Mouse (Mus musculus) kidney, embryonic 16.5 days (tissue): ENCODE results near the gene Atp6v0a2. TPM values are rescaled to one million over a fixed set of nuclear protein-coding genes. Genes with fewer than 3 reads are reported as not detected.

Experiments
- ATAC-seq: fragments of 200-750 bp; cut with Nextera tagmentation; 2 replicates; pipeline ENCODE4 v1.8.0; 2017; ENCODE audit warnings: moderate TSS enrichment; ENCODE audit not compliant: low FRiP score, low TSS enrichment
- H3K27ac ChIP-seq: fragments of 300-500 bp; sonication (generic); 2 replicates; pipeline ENCODE4 v1.5.1; 2014; ENCODE audit warnings: low read length
- H3K27me3 ChIP-seq: fragments of 300-500 bp; sonication (generic); 2 replicates; pipeline ENCODE4 v1.6.1; 2014; ENCODE audit warnings: low read length, control low read depth, mixed read lengths; ENCODE audit not compliant: insufficient read depth
- H3K36me3 ChIP-seq: fragments of 300-500 bp; sonication (generic); 2 replicates; pipeline ENCODE4 v1.6.1; 2014; ENCODE audit warnings: low read length, control low read depth, mixed read lengths; ENCODE audit not compliant: insufficient read depth
- H3K4me1 ChIP-seq: fragments of 300-500 bp; sonication (generic); 2 replicates; pipeline ENCODE4 v1.6.1; 2014; ENCODE audit warnings: low read length, control low read depth, mixed read lengths; ENCODE audit not compliant: insufficient read depth
- H3K4me2 ChIP-seq: fragments of 300-500 bp; sonication (generic); replicated peaks from 2 replicates; pipeline ENCODE4 v1.6.1; 2014; ENCODE audit warnings: low read depth, low read length
- H3K4me3 ChIP-seq: fragments of 300-500 bp; sonication (generic); 2 replicates; pipeline ENCODE4 v1.5.1; 2014; ENCODE audit warnings: mild to moderate bottlenecking, low read length
- H3K9ac ChIP-seq: fragments of 300-500 bp; sonication (generic); replicated peaks from 2 replicates; pipeline ENCODE4 v1.6.1; 2014; ENCODE audit warnings: low read length
- H3K9me3 ChIP-seq: fragments of 300-500 bp; sonication (generic); 2 replicates; pipeline ENCODE4 v1.6.1; 2016; ENCODE audit warnings: low read length, control low read depth
- WGBS: fragments of 180-500 bp; shearing (Covaris S2); extraction: QIAGEN DNeasy Blood & Tissue Kit; methylation state at CpG from one replicate; pipeline ENCODE4 v1.1.7; 2014; 5-methylcytosine and 5-hydroxymethylcytosine counted together
- polyA plus RNA-seq: library from polyadenylated mRNA; unstranded; fragments of >200 nt; fragmentation: Nextera tagmentation; extraction: Ambion mirVana; gene quantifications from 2 replicates; pipeline ENCODE4 v1.2.1, GENCODE M21; 2015

Atp6v0a2 gene
- polyA plus RNA-seq, 1 experiment from 2014 or later, result 47.1 TPM

DNA sequence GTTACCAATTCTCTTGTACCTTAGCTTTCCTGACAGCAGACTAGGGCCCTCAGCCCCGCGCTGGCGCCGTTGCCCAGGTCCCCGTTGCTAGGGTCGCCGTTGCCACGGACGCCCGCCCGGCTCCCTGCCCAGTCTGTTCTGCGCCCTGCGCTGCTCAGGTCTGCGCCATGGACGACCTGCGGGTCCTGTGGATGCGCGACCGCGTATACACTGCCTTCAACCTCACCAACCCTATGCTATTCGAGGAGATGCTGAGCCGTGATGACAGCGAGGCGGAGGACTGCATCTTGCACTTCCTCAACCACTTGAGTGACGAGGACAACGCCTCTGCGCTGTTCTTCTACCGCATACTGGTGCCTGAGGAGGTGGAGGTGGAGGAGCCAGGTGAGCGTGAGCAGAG, 96.6 kb downstream of the Atp6v0a2 start, which contains the start of gene Dnah10:
TSS of gene Dnah10 (plus strand) at position 89 of the 400 bp plus-strand sequence.
- H3K9me3 ChIP-seq, result no peaks in the 10 kb centered on the region

DNA sequence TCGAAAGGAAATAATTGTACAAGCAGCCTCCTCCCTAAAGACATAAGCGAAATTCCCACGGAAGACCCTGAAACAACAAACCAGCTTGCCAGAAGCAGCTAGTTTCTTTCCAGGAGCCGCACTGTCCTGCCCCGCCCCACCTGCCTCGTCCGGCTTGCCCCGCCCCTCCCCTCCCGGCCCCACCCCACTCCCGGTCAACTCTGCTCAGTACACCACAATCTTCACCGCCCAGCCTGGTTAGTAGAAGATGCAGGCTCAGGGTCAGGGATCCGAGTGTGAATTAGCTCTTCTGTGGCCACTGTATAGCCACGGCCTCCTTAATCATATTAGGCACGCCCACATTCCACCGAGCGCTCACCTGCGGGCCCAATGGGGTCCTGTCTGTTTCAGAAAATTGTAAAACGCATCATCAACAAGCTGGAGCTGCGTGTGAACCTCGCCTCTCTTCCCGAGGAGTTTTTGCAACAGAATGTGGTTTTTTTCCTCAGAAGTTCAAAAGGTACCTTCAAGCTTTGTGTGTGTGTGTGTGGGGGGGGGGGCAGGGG, 101.4 kb downstream of the Atp6v0a2 start:
- Histone ChIP-seq H3K9ac (0 out of 2 replicates have a peak overlapping the region, but pooled peaks have one; percentile 41), H3K27ac (no peak overlapping the region), H3K4me3 (peak overlapping the region; percentile 45), H3K36me3 (no peaks in the 10 kb centered on the region), H3K27me3 (no peaks in the 10 kb centered on the region), H3K4me2 (peak overlapping the region; percentile 64), H3K4me1 (peaks cover 6% of the 10 kb centered on the region), H3K9me3 (no peaks in the 10 kb centered on the region)
- 7% methylated on average over 19 of the region's 21 CpGs for WGBS
- ATAC-seq, result 0 out of 2 replicates have a peak, but pooled peaks have one; percentile 49

More for the DNA sequence above, 96.6 kb downstream of the Atp6v0a2 start, which contains the start of gene Dnah10:
- Histone ChIP-seq H3K27ac (no peak within 1 kb of the TSS), H3K4me3 (no peak within 1 kb of the TSS), H3K27me3 (no peaks in the 10 kb centered on the region), H3K9ac (no peak within 1 kb of the TSS), H3K36me3 (peaks cover 24% of the 10 kb centered on the region), H3K4me2 (0 out of 2 replicates have a peak within 1 kb of the TSS, but pooled peaks have one; percentile 12), H3K4me1 (peaks cover 6% of the 10 kb centered on the region)
- ATAC-seq, result peak; percentile 68; the same call in 1 of the 2 replicates
- 11% methylated on average over 29 of the region's 29 CpGs for WGBS

DNA sequence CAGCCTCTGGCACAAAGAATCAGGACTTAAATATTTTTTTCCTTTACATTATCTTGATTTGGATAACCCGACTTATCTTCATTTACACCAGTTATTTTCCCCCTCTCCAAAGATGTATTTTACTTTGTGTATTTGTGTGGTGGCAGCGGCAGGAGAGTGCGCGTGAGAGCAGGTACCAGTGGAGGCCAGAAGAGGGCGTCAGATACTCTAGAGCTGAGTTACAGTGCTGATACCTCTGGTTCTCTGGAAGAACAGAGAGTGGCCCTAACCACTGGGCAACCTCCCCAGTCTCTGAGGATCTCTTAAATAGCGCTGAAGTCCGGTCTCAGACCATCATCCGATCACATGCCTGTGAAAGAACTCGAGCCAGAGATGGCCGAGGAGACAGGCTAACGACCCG, 105.6 kb downstream of the Atp6v0a2 start:
- Histone ChIP-seq H3K4me1 (peaks cover 6% of the 10 kb centered on the region; the same call in 1 of the 2 replicates), H3K27ac (no peak overlapping the region), H3K27me3 (no peaks in the 10 kb centered on the region), H3K4me2 (no peak overlapping the region), H3K9me3 (no peaks in the 10 kb centered on the region), H3K9ac (no peak overlapping the region), H3K4me3 (no peak overlapping the region), H3K36me3 (no peaks in the 10 kb centered on the region)
- WGBS, result 86% methylated on average over 12 of the region's 12 CpGs
- no peak for ATAC-seq

DNA sequence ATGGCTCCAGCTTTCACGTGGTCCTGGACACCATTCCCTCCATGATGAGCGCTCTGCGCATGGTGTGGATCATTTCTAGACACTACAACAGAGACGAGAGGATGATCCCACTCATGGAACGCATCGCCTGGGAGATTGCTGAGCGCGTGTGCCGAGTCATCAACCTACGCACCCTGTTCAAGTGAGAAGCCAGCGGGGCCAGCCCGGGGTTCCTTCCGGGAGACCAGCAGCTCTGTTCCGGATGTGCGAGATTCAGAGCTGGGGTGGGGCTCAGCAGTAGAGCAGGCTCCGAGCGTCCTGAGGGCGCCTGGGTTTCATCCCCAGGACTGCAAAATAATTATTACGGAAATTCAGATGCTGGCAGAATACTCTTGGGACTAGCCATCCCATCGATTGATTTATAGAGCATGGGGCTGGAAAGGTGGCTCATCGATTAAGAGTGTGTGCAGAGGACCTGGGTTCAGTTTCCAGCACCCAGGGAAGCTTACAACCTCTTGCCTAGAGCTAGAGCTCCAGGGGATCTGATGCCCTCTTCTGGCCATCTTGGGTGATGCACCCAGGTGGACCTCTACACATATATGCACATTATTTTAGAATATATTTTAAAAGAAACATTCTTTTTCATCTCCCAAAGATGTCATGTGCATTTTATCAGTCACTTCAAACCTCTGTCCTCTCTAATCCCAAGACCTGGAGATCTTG, 113.7 kb downstream of the Atp6v0a2 start:
- H3K27ac ChIP-seq, result no peak overlapping the region
- H3K4me3 ChIP-seq, result no peak overlapping the region
- peaks cover 6% of the 10 kb centered on the region for H3K9me3 ChIP-seq
- no peak for ATAC-seq
- WGBS, result 95% methylated on average over 21 of the region's 21 CpGs
- H3K4me1 ChIP-seq, result no peaks in the 10 kb centered on the region
- H3K36me3 ChIP-seq, result peaks cover 6% of the 10 kb centered on the region; the same call in 1 of the 2 replicates
- H3K27me3 ChIP-seq, result no peaks in the 10 kb centered on the region
- no peak overlapping the region for H3K9ac ChIP-seq
- no peak overlapping the region for H3K4me2 ChIP-seq

DNA sequence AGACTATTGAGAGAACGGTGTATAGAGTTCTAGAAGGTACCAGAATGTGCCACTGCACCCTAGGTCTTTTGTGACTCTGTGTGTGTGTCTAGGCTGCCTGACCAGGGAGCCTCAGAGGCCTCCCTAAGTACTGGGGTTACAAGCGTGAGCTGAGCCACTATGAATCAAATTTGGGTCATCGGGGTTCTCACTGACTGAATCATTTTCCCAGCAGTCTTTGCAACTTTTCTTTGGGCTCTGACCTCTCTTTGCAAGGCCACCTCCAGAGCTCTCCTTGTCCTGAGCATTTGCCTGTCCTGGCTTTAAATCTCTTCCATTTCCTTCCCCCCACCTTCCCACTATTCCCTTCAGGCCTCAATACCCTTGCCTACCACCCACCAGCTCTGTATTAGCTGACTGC, 115.5 kb downstream of the Atp6v0a2 start:
- Histone ChIP-seq H3K36me3 (peaks cover 6% of the 10 kb centered on the region; the same call in 1 of the 2 replicates), H3K4me1 (no peaks in the 10 kb centered on the region), H3K27me3 (no peaks in the 10 kb centered on the region), H3K9ac (no peak overlapping the region), H3K4me3 (no peak overlapping the region), H3K4me2 (no peak overlapping the region), H3K27ac (no peak overlapping the region), H3K9me3 (peaks cover 6% of the 10 kb centered on the region)
- ATAC-seq, result no peak
- WGBS, result 80% methylated on average over 3 of the region's 3 CpGs

DNA sequence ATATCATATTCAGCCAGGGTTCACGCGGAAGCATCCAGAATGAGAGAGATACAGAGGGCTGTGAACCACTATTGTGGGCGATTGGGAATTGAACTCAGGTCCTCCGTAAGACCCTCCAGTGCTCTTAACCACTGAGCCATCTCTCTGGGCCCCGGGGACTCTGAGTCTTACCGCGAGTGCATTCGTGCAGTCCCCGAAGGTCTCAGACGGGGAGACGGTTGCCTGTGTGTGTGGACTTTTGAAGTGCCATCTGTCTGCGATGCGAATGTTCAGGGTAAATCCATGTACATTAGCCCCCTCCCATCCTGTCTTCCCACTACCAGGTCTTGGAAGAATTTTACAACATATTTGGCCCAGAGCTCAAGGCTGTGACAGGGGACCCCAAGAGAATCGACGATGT, 117.8 kb downstream of the Atp6v0a2 start:
- no peaks in the 10 kb centered on the region for H3K4me1 ChIP-seq
- H3K9ac ChIP-seq, result no peak overlapping the region
- peaks cover 3% of the 10 kb centered on the region; the same call in 1 of the 2 replicates for H3K36me3 ChIP-seq
- no peaks in the 10 kb centered on the region for H3K27me3 ChIP-seq
- no peak overlapping the region for H3K4me3 ChIP-seq
- ATAC-seq, result no peak
- no peak overlapping the region for H3K27ac ChIP-seq
- WGBS, result 92% methylated on average over 15 of the region's 15 CpGs
- peaks cover 6% of the 10 kb centered on the region for H3K9me3 ChIP-seq
- H3K4me2 ChIP-seq, result no peak overlapping the region

DNA sequence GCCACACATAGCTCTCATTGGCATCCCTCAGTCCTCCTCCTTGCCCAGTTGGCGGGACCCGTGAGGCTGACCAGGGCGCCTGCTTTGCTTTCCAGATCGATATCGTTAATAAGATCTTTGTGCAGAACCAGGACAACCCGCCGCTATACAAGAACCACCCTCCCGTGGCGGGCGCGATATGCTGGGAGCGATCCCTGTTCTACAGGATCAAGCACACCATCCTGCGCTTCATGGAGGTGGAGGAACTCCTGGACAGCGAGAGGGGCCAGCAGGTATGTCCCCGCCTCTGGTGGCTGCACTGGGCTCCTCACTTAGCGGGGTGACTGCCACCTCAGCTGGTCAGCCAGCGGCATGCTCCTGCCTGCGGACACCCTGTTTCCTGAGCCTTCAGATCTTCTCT, 119.9 kb downstream of the Atp6v0a2 start:
- ATAC-seq, result no peak
- no peaks in the 10 kb centered on the region for H3K9me3 ChIP-seq
- no peak overlapping the region for H3K27ac ChIP-seq
- H3K4me3 ChIP-seq, result no peak overlapping the region
- H3K9ac ChIP-seq, result no peak overlapping the region
- 89% methylated on average over 18 of the region's 18 CpGs for WGBS
- no peaks in the 10 kb centered on the region for H3K27me3 ChIP-seq
- no peak overlapping the region for H3K4me2 ChIP-seq
- H3K36me3 ChIP-seq, result no peaks in the 10 kb centered on the region
- no peaks in the 10 kb centered on the region for H3K4me1 ChIP-seq

DNA sequence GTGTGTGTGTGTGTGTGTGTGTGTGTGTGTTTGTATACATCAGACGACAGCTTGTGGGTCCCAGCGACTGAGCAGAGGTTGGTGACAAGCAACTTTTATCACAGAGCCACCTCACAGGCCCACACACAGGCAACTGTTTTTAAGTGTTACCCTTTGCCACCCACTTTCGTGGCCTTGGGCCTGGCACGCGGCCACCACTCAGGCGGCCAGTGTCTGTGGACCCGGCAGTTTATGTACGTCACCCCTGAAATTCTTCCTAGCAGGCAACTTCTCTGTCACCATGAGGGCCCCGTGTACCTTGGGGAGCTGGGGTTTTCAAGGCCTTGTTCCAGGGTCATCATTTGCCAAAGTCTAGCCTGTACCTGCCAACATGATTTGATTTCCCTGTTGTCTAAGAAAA, 123.3 kb downstream of the Atp6v0a2 start:
- Histone ChIP-seq H3K4me2 (no peak overlapping the region), H3K4me1 (no peaks in the 10 kb centered on the region), H3K4me3 (no peak overlapping the region), H3K9ac (no peak overlapping the region), H3K36me3 (no peaks in the 10 kb centered on the region), H3K9me3 (no peaks in the 10 kb centered on the region), H3K27ac (no peak overlapping the region), H3K27me3 (no peaks in the 10 kb centered on the region)
- WGBS, result 81% methylated on average over 9 of the region's 9 CpGs
- no peak for ATAC-seq

DNA sequence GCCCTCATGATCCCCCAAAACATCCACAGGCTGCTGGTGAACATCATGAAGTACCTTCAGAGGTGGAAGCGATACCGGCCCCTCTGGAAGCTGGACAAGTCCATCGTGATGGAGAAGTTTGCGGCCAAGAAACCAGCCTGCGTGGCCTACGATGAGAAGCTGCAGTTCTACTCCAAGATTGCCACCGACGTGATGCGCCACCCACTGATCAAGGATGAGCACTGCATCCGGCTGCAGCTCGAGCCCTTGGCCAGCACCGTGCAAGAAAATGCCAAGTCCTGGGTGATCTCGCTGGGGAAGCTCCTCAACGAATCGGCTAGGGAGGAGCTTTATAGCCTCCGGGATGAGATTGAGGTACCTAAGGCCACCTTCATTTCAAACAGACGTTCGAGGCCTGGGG, 132.6 kb downstream of the Atp6v0a2 start:
- Histone ChIP-seq H3K4me1 (no peaks in the 10 kb centered on the region), H3K4me2 (no peak overlapping the region), H3K9me3 (0 out of 2 replicates have a peak, but pooled peaks cover 5% of the 10 kb centered on the region), H3K9ac (no peak overlapping the region), H3K36me3 (no peaks in the 10 kb centered on the region), H3K4me3 (no peak overlapping the region), H3K27ac (no peak overlapping the region), H3K27me3 (no peaks in the 10 kb centered on the region)
- WGBS, result 61% methylated on average over 18 of the region's 18 CpGs
- ATAC-seq, result no peak

DNA sequence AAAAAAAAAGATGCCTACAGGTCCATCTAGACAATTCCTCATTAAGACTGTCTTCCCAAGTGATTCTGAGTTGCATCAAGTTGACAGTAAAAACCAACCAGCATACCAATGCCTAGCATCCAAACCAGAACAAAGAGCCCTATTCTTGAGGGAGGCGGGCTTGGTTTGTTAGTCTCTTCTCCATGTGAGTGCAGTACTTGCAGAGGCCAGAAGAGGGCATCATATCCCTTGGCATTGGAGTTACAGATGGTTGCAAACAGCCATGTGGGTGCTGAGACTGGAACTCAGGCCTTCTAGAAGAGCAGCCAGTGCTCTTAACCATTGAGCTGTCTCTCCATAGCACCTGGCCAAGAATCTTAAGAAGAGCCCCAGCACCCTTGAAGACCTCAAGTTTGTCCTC, 133.4 kb downstream of the Atp6v0a2 start:
- Histone ChIP-seq H3K4me1 (no peaks in the 10 kb centered on the region), H3K4me3 (no peak overlapping the region), H3K9me3 (0 out of 2 replicates have a peak, but pooled peaks cover 5% of the 10 kb centered on the region), H3K27ac (no peak overlapping the region), H3K27me3 (no peaks in the 10 kb centered on the region), H3K36me3 (no peaks in the 10 kb centered on the region), H3K9ac (no peak overlapping the region), H3K4me2 (no peak overlapping the region)
- ATAC-seq, result no peak
- WGBS, result 91% methylated on average over 1 of the region's 1 CpGs
